Mouse (Mus musculus): Measurements from ENCODE around the gene Ola1.

DNA sequence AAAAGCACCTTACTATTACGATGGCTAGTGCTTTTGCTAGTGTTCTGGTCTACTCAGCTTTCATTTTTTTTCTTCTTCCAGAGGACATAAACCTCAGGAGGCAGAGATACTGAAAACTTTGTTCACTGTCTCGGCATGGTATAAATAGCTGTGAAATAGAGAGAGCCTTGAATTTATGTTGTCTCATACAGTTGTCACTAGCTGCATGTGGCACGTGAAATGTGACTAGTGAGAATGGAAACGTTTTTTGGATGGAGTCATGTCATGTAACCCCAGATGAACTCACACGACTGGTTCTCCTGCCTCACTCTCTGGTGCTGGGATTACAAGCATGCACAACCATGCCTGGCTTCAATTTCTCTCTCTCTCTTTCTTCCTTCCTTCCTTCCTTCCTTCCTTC, 173.2 kb downstream of the Ola1 start:
- TF ChIP-seq CTCF (IDR thresholded peaks at IDR 0.05; ENCODE audit: extremely low read depth, insufficient read depth, low read length) (no peak), POLR2A (IDR thresholded peaks at IDR 0.05; ENCODE audit: extremely low read depth, insufficient read depth, low read length) (no peak)
